Mouse (Mus musculus) heart, postnatal 0 days (tissue): Measurements from ENCODE around the gene Mvb12b.

ENCODE experiments used
- CTCF ChIP-seq: IDR thresholded peaks from 2 replicates; pipeline ENCODE4 v1.5.1; 2016; ENCODE audit warnings: antibody characterized with exemption, control low read depth, low read depth
- EP300 ChIP-seq: IDR thresholded peaks from 2 replicates; pipeline ENCODE4 v1.6.1; 2016; ENCODE audit warnings: antibody characterized with exemption, low read depth

DNA sequence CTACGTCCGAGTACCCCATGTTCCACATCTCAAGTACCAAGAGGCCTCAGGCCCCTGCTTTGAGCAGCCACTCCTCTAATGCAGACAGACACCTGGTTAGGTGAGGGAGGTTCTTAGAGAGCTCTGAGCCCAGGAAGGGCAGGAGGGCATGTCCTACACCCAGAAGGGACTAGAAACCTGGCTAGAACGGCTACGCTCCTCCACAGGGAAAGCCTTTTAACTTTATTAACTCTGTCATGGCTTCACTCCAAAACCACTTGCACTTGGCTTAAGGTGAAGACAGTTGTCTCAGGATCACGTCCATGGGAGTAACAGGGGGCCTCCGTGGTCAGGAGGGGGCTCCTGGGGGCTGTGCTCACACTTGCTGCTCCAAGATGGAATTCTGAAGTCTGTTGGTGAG lies 125.5 kb downstream of the Mvb12b start:
- no peak for TF ChIP-seq CTCF
- TF ChIP-seq EP300, result no peak
